Mouse (Mus musculus) lung, adult 2 months (tissue): Measurements from ENCODE around the gene Tfrc. TPM values are rescaled to one million over a fixed set of nuclear protein-coding genes. Genes with fewer than 3 reads are reported as not detected.

Experiments used
- DNase-seq: peaks from one replicate; pipeline ENCODE4 v3.0.0; 2022
- H3K4me1 ChIP-seq: fragments of 200-500 bp; 2 replicates; pipeline ENCODE4 v1.6.1; 2011; ENCODE audit warnings: low read length; ENCODE audit not compliant: control insufficient read depth, insufficient read depth
- H3K4me3 ChIP-seq: fragments of 200-500 bp; replicated peaks from 2 replicates; pipeline ENCODE3; 2011; ENCODE audit warnings: low read depth, mild to moderate bottlenecking, control low read depth, low read length; ENCODE audit errors: extremely low read depth
- CTCF ChIP-seq: fragments of 200-500 bp; IDR thresholded peaks from 2 replicates; pipeline ENCODE4 v1.5.1; 2011; ENCODE audit warnings: mild to moderate bottlenecking, low read length, control low read depth; ENCODE audit not compliant: insufficient read depth
- POLR2A ChIP-seq: fragments of 200-500 bp; IDR thresholded peaks from 2 replicates; pipeline ENCODE4 v1.6.1; 2011; ENCODE audit warnings: low read depth, mild to moderate bottlenecking, control low read depth, low read length, borderline replicate concordance; ENCODE audit errors: extremely low read depth
- WGBS: fragments of 180-500 bp; shearing (Covaris S2); methylation state at CpG from one replicate; pipeline ENCODE4 v1.1.7; 2018; 5-methylcytosine and 5-hydroxymethylcytosine counted together
- polyA plus RNA-seq: library from polyadenylated mRNA; depleted of rRNA; stranded (reverse); fragments of >200 nt; gene quantifications from 2 replicates; pipeline ENCODE4 v1.2.3, GENCODE M21; 2012; rRNA removed

Tfrc gene
- polyA plus RNA-seq, 1 experiment, result 12.8 TPM

DNA sequence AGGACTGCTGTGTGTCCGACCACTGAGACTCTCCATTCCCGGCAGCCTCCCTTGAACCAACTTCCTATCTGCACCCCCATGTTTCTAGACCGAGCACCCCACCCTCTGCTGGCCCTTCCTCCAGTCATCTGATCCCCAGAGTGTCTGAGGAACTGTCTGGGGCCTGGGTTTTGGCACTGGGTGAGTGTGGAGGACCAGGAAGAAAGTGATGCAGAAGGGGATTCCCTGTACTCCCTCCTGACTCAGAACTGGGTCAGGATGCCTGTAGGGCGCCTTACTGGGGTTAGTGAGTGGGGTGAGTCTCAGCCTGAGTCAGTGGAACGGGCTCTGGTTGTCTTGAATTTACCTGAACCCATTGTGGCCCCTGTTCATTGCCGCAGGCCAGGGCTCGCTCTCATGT, 63.5 kb downstream of the Tfrc start:
- WGBS, result 64% methylated on average over 7 of the region's 7 CpGs
- TF ChIP-seq CTCF (no peak), POLR2A (no peak)
- Histone ChIP-seq H3K4me1 (peaks cover 10% of the 10 kb centered on the region), H3K4me3 (no peak overlapping the region)
- DNase-seq, result no peak

- 50% methylated on average over 13 of the region's 13 CpGs for WGBS
- no peak overlapping the region for H3K4me3 ChIP-seq
- H3K4me1 ChIP-seq, result peaks cover 10% of the 10 kb centered on the region
- DNase-seq, result peak; percentile 28
- TF ChIP-seq CTCF, result no peak
- TF ChIP-seq POLR2A, result no peak
These were observed 64.3 kb downstream of the Tfrc start for GRCm38 (mm10) chr16:32672861-32673560.

GRCm38 (mm10) chr16:32674121-32674740, 65.5 kb downstream of the Tfrc start:
- Histone ChIP-seq H3K4me1 (peaks cover 10% of the 10 kb centered on the region), H3K4me3 (no peak overlapping the region)
- no peak for TF ChIP-seq CTCF
- no peak for TF ChIP-seq POLR2A
- DNase-seq, result no peak
- 75% methylated on average over 17 of the region's 17 CpGs for whole genome bisulfite sequencing

GRCm38 (mm10) chr16:32677040-32677700, 68.5 kb downstream of the Tfrc start:
- WGBS, result 78% methylated on average over 10 of the region's 10 CpGs
- H3K4me3 ChIP-seq, result no peak overlapping the region
- DNase-seq, result no peak
- TF ChIP-seq CTCF (no peak), POLR2A (no peak)
- peaks cover 10% of the 10 kb centered on the region for H3K4me1 ChIP-seq

- DNase-seq, result no peak
- 76% methylated on average over 14 of the region's 14 CpGs for WGBS
- Histone ChIP-seq H3K4me1 (peaks cover 5% of the 10 kb centered on the region), H3K4me3 (no peak overlapping the region)
- TF ChIP-seq POLR2A, result no peak
- no peak for TF ChIP-seq CTCF
These were observed 69.2 kb downstream of the Tfrc start for GRCm38 (mm10) chr16:32677903-32678302.

DNA sequence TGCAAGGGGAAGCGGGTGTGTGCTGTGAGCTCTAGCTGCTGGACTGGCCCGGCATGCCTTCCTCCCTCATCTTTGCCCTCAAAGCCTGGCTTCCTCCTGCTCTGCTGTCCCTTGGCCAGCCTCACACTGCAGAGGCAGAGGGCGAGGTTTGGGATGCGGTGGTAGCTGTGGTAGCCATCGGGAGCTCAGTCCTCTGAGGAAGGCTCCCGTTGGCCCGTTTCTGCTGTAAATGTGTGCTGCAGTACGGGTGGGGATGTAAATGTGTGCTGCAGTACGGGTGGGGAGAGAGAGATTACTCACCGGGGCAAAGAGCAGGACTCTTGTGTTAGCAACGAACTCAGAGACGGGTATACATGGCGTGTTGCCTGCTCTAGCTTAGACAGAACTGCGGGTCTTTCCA, 70.1 kb downstream of the Tfrc start:
- no peak for DNase-seq
- TF ChIP-seq CTCF (no peak), POLR2A (no peak)
- WGBS, result 76% methylated on average over 14 of the region's 14 CpGs
- Histone ChIP-seq H3K4me1 (peaks cover 2% of the 10 kb centered on the region; the same call in 1 of the 2 replicates), H3K4me3 (no peak overlapping the region)

DNA sequence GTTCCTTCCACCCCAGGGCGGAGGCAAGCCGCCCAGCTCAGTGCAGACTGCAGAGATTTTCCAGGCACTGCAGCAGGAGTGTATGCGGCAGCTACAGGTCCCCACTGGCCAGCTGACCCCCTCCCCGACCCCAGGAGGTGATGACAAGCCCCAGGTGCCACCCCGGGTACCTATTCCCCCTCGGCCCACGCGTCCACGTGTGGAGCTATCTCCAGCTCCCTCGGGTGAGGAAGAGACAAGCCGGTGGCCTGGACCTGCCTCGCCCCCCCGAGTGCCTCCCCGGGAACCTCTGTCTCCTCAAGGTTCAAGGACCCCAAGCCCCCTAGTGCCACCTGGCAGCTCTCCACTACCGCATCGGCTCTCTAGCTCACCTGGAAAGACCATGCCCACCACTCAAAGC, 71.3 kb downstream of the Tfrc start:
- Histone ChIP-seq H3K4me3 (no peak overlapping the region), H3K4me1 (no peaks in the 10 kb centered on the region)
- no peak for DNase-seq
- TF ChIP-seq CTCF (no peak), POLR2A (no peak)
- WGBS, result 91% methylated on average over 16 of the region's 16 CpGs

DNA sequence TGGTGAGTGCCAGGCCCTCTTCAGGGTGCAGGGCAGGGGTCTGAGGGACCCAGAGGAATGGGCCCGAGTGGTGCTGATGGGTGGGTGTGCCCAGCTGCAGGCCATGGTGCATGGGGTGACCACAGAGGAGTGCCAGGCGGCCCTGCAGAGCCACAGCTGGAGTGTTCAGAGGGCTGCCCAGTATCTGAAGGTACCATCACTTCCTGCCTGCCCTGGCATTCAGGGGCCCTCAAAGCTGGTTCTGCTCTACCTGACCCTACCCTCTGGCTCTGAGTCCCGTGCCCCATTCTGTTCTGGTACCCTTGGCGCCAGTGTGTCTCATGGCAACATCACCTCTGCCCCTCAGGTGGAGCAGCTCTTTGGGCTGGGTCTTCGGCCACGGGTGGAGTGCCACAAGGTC, 72.1 kb downstream of the Tfrc start:
- DNase-seq, result no peak
- TF ChIP-seq CTCF (no peak), POLR2A (no peak)
- no peak overlapping the region for H3K4me3 ChIP-seq
- H3K4me1 ChIP-seq, result no peaks in the 10 kb centered on the region
- WGBS, result 86% methylated on average over 6 of the region's 6 CpGs

DNA sequence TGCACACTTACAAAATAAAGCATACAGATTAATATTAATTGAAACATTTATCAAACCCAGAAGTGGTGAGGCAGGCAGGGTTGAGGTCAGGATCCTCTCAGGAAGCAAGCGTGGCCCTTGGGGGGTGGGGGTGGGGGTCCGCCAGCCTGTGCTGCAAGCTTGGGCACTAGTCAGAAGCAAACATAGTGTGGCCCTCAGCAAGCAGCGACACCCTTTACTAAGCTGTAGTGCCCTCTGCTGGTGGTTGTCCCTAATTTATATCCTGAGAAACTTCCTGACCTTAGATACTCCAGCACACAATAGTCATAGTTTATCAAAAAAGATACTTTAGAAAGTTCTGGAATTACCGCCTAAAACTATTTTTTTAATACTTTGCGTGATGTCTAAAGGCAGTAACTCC, 73.5 kb downstream of the Tfrc start:
- H3K4me1 ChIP-seq, result no peaks in the 10 kb centered on the region
- no peak overlapping the region for H3K4me3 ChIP-seq
- WGBS, result 16% methylated on average over 5 of the region's 5 CpGs
- peak; percentile 62 for DNase-seq
- TF ChIP-seq POLR2A, result no peak
- peak; percentile 80 for TF ChIP-seq CTCF

Other genes starting within 250 kb of the Tfrc start
- 0.29 TPM in 1 of 2 replicates, not detected in the other for gene Tm4sf19, start 208.4 kb upstream of the Tfrc start, polyA plus RNA-seq
- 3.3 and 5.5 TPM in 2 replicates for gene Tctex1d2, start 189.2 kb upstream of the Tfrc start, polyA plus RNA-seq
- gene Pcyt1a, start 178.0 kb upstream of the Tfrc start, polyA plus RNA-seq, result 37.0 and 55.2 TPM in 2 replicates
- 0.11 and 0.17 TPM in 2 replicates for gene Slc51a, start 121.0 kb upstream of the Tfrc start, polyA plus RNA-seq
- gene Zdhhc19, start 112.7 kb upstream of the Tfrc start, polyA plus RNA-seq, result not detected in 2 replicates
- 107 and 119 TPM in 2 replicates for gene Tnk2, start 35.0 kb downstream of the Tfrc start, polyA plus RNA-seq
- gene Muc4, start 127.0 kb downstream of the Tfrc start, polyA plus RNA-seq, result 17.3 and 18.9 TPM in 2 replicates
- gene Muc20, start 188.5 kb downstream of the Tfrc start, polyA plus RNA-seq, result 9.0 and 11.8 TPM in 2 replicates
- gene Smbd1, start 201.6 kb downstream of the Tfrc start, polyA plus RNA-seq, result 2.3 and 3.0 TPM in 2 replicates